Mouse (Mus musculus): ENCODE measurements around the gene Cryzl1.

Gene Cryzl1

DNA sequence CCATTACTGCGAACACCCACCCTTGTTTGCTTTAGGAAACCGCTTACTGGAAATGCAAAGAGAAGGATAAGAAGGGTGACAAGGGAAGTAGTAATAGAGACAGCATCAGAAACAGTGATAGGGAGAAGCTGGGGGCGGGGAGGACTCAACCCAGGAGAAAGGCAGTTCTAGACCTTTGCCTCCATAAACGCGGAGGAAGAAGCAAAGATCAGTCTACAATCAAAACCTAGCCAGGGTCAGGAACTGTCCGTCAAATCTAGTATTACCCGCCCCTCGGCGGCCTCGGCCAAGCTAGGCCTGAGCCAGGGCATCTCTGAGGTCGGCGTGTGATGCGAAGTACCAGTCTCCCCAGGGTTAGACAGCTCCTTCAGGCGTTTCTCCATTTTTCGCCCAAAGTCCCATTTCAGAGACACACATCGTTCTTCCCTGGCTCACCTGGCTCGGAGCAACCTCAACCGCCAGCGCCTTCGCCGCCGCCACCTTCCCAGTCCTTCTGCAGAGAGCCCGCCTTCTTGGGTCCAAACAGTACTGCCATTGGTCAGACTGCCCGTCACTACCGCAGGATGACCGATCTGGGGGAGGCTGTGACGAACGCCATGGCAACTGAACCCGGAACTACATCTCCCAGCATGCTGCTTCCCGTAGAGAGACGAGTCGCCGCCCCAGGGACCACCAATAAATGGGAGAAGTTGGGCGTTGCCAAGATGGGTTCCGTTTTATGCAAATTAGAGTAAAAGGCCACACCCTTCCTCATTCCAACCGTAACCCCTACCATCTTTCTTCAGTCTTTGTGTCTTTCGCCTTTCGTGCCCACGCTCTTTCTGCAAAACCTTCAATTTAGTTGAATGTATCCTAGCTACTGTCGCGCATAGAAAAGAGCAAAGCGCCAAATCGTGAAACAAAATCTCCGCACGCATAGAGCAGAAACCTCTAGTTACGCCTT is at the start of gene Cryzl1:
Gene Cryzl1, minus strand, starts transcription at position 853 of the 943 bp plus-strand sequence.
- peak; percentile 100 for DNase-seq (ENCODE audit: low read depth, low spot score)

DNA sequence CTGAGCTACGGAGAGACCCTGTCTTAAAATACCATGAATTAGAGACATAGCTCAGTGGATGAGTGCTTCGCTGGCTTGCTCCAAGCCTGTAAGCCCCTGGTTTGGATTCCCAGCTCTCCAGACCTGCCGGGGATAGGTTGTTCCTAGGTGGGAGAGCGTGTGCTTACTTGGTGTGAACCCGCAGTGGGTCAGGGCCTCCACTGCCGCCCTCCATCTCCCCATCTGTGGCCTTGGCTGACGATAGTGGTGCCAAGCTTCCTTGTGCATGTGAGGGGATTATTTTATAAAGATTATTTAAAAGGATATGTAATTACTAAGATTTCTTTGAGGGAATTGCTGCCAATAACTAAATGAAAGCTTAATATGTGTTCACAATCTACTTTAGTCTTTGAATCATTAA is 43.8 kb upstream of the Cryzl1 start:
- DNase-seq (ENCODE audit: low read depth, low spot score), result no peak

- DNase-seq (ENCODE audit: low read depth, low spot score), result no peak
These were observed 42.6 kb upstream of the Cryzl1 start for GRCm38 (mm10) chr16:91771334-91771733.

- no peak for DNase-seq (ENCODE audit: low read depth, low spot score)
These were observed 41.9 kb upstream of the Cryzl1 start for GRCm38 (mm10) chr16:91770662-91771061.

- peak; percentile 91 for DNase-seq (ENCODE audit: low read depth, low spot score)
These were observed 41.1 kb upstream of the Cryzl1 start for GRCm38 (mm10) chr16:91769911-91770310.

GRCm38 (mm10) chr16:91768586-91768985 is 39.8 kb upstream of the Cryzl1 start:
- DNase-seq (ENCODE audit: low read depth, low spot score), result no peak

DNA sequence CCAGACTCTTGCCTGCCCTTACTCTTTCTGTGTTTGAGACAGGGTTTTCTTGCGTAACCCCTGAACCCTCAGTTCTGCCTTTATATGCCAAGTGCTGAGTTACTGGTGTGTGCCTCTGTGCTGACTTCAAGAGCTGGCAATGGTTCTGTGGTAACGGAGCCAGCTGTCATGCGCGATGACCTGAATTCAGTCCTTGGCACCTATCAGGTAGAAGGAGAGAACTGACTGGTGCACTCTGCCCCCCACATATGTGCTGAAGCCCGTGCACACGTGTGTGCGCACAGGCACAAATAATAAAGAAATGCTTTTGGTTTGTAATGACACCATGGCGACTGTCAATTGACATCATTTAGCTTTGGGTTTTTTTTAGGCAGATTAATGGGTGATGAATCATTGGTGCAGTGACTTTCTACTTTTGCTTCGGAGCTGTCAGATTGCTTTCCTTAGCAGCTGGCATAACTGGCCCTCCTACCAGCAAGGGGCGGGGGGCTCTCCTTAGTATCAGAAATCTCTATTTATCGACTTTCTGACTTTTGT is 38.5 kb upstream of the Cryzl1 start:
- peak; percentile 94 for DNase-seq (ENCODE audit: low read depth, low spot score)

- DNase-seq (ENCODE audit: low read depth, low spot score), result peak; percentile 33
These were observed 37.0 kb upstream of the Cryzl1 start for GRCm38 (mm10) chr16:91765816-91766210.

DNA sequence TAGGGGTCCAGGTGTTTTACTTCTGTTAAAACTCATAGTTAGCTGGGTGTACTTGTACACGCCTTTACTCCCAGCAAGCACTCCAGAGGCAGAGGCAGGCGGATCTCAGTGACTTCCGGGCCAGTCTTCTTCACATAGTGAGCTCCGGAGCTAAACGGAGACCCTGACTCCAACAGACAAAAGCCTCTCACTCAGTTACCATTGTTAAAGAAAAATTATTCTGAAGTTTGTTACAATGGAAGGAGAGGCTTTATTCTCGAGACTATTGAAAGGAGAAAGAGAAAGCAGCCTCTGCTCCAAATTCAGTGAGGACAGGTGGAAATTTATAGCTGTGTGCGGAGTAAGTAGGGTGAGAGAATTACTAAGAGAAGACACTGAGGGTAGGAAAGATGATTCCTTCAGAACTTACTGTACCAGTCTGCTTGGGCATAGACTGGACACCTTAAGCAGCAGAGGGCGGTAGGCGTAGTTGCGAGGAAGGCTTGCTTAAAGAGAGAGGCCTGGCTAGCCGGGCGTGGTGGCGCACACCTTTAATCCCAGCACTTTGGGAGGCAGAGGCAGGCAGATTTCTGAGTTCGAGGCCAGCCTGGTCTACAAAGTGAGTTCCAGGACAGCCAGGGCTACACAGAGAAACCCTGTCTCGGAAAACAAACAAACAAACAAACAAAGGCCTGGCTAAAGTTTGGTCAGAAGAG is 36.5 kb upstream of the Cryzl1 start:
- DNase-seq (ENCODE audit: low read depth, low spot score), result no peak

- DNase-seq (ENCODE audit: low read depth, low spot score), result no peak
These were observed 35.6 kb upstream of the Cryzl1 start for GRCm38 (mm10) chr16:91764414-91764813.

DNA sequence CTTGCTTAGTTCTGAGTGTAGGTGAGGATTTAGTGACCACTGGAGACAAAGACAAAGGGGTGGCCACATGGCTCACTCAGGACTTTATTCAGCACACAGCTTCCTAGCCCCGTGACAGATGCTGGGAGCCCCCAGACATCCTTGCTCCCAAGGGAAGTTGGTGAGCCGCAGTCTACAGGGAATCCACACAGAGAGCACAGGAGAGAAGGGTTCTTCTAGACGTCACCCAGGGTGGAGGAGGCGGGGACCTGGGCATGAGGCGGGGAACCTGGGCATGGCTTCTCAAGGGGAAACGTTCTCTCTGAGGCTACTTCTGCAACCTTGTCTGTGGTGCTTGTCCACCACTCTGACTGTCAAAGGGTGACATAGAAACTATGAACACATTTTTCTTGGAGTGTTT is 35.2 kb upstream of the Cryzl1 start:
- DNase-seq (ENCODE audit: low read depth, low spot score), result no peak

DNA sequence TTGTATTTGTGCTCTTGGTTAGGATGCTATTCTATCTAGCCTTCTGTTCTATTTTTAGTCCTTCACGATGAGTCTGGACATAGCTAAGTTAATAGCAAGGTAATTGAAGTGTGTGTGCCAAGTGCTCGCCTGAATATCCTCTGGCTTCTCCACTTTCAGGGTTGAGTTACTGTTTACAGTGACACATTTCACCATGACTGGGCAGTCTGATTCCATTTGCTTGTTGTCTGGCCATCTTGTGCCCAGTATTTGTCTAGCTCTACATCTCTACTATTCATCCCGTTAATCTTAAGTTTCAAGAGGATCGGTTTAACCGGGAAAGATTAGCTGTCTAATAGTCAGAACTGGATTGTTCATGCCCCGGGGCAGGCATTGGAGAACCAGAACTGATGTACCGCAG is 33.7 kb upstream of the Cryzl1 start:
- peak; percentile 46 for DNase-seq (ENCODE audit: low read depth, low spot score)

- no peak for DNase-seq (ENCODE audit: low read depth, low spot score)
These were observed 33.0 kb upstream of the Cryzl1 start for GRCm38 (mm10) chr16:91761761-91762160.

DNA sequence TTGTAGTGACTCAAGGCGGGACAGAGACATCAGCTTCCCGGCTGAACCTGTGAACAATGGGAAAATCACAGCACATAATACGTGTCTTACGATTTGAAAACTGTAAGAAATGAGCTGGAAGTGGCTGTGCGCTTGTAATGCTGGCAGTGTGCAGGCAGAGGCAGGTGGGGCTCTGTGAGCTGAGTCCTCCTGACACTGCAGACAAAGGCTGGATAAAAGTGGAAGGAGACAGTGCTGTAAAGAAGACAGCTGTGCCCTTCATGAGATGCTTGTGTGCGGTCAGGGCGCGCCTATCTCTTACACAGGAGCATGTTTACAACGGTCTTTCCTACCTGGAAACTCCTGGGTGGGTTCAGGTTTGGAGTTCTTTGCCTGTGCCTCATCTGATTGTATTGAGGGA is 32.4 kb upstream of the Cryzl1 start:
- DNase-seq (ENCODE audit: low read depth, low spot score), result peak; percentile 54

DNA sequence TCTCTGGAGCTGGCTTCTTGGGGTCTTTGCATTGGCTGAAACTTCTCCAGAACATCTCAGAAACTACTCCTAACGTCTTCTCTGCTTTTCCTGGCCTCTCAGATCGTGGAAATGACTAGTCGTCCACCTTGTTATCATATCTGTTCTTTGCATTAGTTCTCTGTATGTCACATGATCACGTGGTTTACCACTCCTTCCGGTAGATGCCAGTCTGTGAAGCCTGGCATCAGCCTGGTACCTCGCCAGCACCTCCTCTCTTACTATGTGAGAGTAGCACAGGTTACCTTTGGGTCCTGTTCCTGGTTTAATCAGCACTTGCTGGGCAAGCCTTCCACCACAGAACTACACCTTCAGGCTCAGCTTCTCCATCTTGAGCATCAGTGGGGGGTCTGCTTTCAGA is 26.2 kb upstream of the Cryzl1 start:
- DNase-seq (ENCODE audit: low read depth, low spot score), result no peak

DNA sequence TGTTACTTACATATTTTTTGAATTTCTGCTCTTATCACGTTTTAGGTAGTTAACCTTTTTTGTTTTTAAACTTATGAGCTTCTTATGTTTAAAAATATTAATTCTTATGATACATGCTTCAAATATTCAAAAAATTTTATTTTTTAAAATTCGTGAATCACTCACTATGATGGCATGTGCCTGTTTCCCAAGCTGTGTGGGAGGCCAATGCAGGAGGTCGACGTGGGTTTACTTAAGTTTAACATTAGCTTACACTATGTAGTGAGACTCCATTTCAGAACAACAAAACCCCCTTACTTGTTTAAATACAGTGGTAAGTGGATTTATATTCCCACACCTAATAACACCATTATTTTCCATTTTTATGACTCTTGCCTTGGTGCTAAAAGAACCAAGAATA is 24.8 kb upstream of the Cryzl1 start:
- no peak for DNase-seq (ENCODE audit: low read depth, low spot score)

DNA sequence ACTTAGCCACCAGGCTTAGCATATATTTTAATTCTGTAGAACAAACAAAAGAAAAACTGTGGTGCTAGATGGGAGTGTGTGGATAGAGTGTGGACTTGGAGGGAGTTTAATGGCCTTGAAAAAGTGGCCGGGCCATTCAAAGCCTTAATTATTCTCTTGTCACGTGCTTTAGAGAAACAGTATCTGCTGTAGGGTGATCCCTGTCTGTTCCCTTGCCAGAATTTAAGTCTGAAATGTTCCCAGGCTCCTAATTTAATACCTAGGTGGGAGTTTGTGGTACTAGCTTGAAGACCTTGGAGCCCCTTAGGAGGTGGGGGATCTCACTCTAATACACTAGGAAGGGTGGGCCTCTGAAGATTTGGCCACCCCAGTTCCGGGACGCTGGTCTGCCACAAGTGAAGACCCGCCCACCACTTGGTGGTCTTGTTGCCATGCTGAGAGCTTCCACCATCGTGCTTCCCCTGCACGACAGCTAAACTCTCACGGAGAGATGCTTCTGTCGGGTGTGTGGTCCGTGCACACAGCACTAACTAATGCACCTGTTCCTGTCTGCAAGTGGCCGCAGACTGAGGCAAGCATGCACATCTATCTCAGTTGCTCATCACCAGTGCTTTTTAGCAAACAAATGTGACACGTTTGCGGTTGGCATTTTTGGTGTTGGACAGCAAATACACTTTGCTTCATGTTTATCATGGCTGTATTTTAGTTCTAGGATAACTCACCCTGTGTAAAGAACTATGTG is 23.0 kb upstream of the Cryzl1 start:
- no peak for DNase-seq (ENCODE audit: low read depth, low spot score)

DNA sequence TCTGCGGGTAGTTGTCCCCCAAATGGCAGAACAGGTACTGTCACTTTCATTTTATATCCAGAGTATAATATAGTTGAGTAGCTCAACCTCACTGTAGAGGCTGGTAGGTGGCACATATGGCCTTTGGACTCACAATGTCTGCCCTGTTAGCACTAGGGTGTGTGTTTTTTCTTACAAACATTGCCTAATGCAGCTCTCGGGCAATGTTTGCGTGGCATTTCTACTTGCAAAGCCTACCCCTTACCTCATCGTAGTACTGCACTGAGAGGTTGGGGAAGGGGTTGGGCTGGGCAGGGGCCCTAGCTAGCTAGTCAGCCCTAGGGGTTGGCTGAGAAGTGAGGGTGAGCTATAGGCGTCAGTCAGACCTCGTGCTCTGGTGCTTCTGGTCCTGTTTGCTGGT is 18.8 kb upstream of the Cryzl1 start:
- DNase-seq (ENCODE audit: low read depth, low spot score), result no peak

- peak; percentile 90 for DNase-seq (ENCODE audit: low read depth, low spot score)
These were observed 17.6 kb upstream of the Cryzl1 start for GRCm38 (mm10) chr16:91746101-91746950.

DNA sequence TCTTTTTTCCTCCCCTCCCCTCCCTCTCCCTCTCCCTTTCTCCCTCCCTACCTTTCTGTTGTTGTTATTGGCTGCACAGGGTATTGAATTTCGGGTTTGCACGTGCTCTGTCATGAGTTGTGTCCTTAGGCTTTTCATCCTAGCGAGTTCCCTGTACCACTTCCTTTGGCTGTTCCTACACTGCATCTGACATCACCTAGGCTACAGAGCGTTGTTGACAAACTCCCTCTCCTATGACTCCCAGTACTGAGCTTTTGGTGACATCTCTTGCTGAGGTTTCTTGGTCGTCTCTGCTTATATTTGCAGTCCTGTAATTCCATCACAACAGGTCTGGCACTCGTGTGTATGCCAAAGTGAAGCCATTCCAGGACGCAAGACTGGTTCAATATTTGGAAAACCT is 14.3 kb upstream of the Cryzl1 start:
- no peak for DNase-seq (ENCODE audit: low read depth, low spot score)

- DNase-seq (ENCODE audit: low read depth, low spot score), result no peak
These were observed 12.1 kb upstream of the Cryzl1 start for GRCm38 (mm10) chr16:91740918-91741255.
